Mouse (Mus musculus): ENCODE results near the gene Zfp94. TPM values are rescaled to one million over a fixed set of nuclear protein-coding genes. Genes with fewer than 3 reads are reported as not detected.

Gene Zfp94
- polyA plus RNA-seq, 1 experiment from 2014 or later = 5.7 TPM

DNA sequence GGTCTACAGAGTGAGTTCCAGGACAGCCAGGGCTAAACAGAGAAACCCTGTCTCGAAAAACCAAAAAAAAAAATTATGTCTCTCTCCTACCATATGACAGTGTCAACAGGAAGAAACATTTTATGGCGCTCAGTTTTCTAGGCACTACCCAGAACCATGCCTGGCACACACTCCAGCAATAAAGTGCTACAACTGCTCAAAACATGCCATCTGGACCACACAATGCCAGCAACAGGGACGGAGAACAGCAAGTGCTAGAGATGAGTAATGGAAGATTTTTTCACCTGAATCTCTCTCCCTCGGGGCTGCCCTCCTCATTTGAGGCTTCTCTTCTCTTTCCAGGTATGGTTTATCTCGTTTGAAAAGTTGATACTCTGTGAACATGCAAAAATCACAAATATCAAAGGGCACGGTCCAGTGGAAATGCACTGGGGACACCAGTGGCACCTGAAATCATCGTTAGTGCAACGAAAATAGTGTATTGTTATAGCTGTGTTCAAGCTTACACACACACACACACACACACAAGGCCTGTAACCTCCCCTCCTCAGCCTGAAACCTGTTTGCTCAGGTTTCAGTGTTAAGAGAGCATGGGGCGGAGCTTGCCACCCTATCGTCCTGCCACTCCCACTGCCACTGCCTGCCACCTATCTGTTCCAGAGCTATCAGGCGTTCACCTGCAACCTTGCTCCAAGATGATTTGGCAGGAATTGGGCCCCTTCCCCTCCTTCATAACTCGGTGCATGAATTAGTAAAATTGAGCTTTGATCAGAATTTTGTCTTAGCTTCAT lies 23.2 kb downstream of the Zfp94 start:
- Histone ChIP-seq H3K4me3 (ENCODE audit: low read depth, low read length) (no peak overlapping the region), H3K36me3 (ENCODE audit: insufficient read depth, low read length) (peaks cover 36% of the 10 kb centered on the region), H3K27ac (ENCODE audit: low read length) (no peak overlapping the region), H3K9ac (replicated peaks; ENCODE audit: low read depth) (no peak overlapping the region), H3K4me1 (ENCODE audit: insufficient read depth, low read depth, low read length) (no peaks in the 10 kb centered on the region), H3K27me3 (replicated peaks; ENCODE audit: insufficient read depth, low read length) (no peaks in the 10 kb centered on the region), H3K9me3 (ENCODE audit: low read length) (no peaks in the 10 kb centered on the region), H3K4me2 (replicated peaks; ENCODE audit: low read depth, low read length) (no peak overlapping the region)
- ATAC-seq (no peak; the same call in 1 of the 2 replicates), DNase-seq (ENCODE audit: low spot score) (no peak)
- TF ChIP-seq EP300 (IDR thresholded peaks at IDR 0.05) (no peak), CTCF (IDR thresholded peaks at IDR 0.05) (no peak)
- WGBS = 76% methylated on average over 12 of the region's 12 CpGs

GRCm38 (mm10) chr7:24291387-24292090 lies 24.9 kb downstream of the Zfp94 start:
- H3K9me3 ChIP-seq (ENCODE audit: low read length) = no peaks in the 10 kb centered on the region
- H3K27me3 ChIP-seq (replicated peaks; ENCODE audit: insufficient read depth, low read length) = no peaks in the 10 kb centered on the region
- H3K4me2 ChIP-seq (replicated peaks; ENCODE audit: low read depth, low read length) = no peak overlapping the region
- TF ChIP-seq CTCF (IDR thresholded peaks at IDR 0.05) = no peak
- no peak for TF ChIP-seq EP300 (IDR thresholded peaks at IDR 0.05)
- DNase-seq (ENCODE audit: low spot score) (no peak), ATAC-seq (no peak)
- H3K4me1 ChIP-seq (ENCODE audit: insufficient read depth, low read depth, low read length) = no peaks in the 10 kb centered on the region
- no peak overlapping the region for H3K9ac ChIP-seq (replicated peaks; ENCODE audit: low read depth)
- no peak overlapping the region for H3K4me3 ChIP-seq (ENCODE audit: low read depth, low read length)
- WGBS = 88% methylated on average over 27 of the region's 27 CpGs
- H3K27ac ChIP-seq (ENCODE audit: low read length) = no peak overlapping the region
- peaks cover 36% of the 10 kb centered on the region for H3K36me3 ChIP-seq (ENCODE audit: insufficient read depth, low read length)

GRCm38 (mm10) chr7:24290106-24290693 lies 26.3 kb downstream of the Zfp94 start:
- no peak overlapping the region for H3K9ac ChIP-seq (replicated peaks; ENCODE audit: low read depth)
- H3K4me1 ChIP-seq (ENCODE audit: insufficient read depth, low read depth, low read length) = no peaks in the 10 kb centered on the region
- H3K4me3 ChIP-seq (ENCODE audit: low read depth, low read length) = no peak overlapping the region
- DNase-seq (ENCODE audit: low spot score) = no peak
- no peak for ATAC-seq
- no peaks in the 10 kb centered on the region for H3K9me3 ChIP-seq (ENCODE audit: low read length)
- H3K27ac ChIP-seq (ENCODE audit: low read length) = no peak overlapping the region
- no peaks in the 10 kb centered on the region for H3K27me3 ChIP-seq (replicated peaks; ENCODE audit: insufficient read depth, low read length)
- H3K36me3 ChIP-seq (ENCODE audit: insufficient read depth, low read length) = peaks cover 28% of the 10 kb centered on the region
- H3K4me2 ChIP-seq (replicated peaks; ENCODE audit: low read depth, low read length) = no peak overlapping the region
- WGBS = 95% methylated on average over 4 of the region's 4 CpGs
- TF ChIP-seq CTCF (IDR thresholded peaks at IDR 0.05) = no peak
- no peak for TF ChIP-seq EP300 (IDR thresholded peaks at IDR 0.05)

DNA sequence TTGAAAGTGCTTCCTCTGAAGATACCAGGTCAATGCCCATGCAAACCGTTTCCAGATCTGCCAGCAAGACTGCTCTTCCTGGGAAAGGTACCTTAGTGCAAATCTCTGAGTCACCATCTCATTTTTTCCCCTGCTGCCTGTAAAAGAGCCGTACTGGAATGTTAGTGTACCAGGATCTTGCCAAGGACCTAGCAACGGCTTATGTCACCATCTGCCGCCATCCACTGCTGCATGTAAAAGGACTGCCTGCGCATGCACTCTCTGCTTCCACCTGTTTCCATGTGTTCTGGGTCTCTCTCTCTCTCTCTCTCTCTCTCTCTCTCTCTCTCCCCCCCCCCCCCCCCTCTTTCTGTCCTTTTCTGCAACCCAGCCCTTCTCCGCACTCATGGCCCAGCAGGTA lies 28.0 kb downstream of the Zfp94 start:
- no peak overlapping the region for H3K9ac ChIP-seq (replicated peaks; ENCODE audit: low read depth)
- no peak overlapping the region for H3K27ac ChIP-seq (ENCODE audit: low read length)
- H3K4me1 ChIP-seq (ENCODE audit: insufficient read depth, low read depth, low read length) = no peaks in the 10 kb centered on the region
- no peak overlapping the region for H3K4me3 ChIP-seq (ENCODE audit: low read depth, low read length)
- peaks cover 22% of the 10 kb centered on the region for H3K36me3 ChIP-seq (ENCODE audit: insufficient read depth, low read length)
- WGBS = 83% methylated on average over 6 of the region's 6 CpGs
- TF ChIP-seq CTCF (IDR thresholded peaks at IDR 0.05) (no peak), EP300 (IDR thresholded peaks at IDR 0.05) (no peak)
- no peaks in the 10 kb centered on the region for H3K9me3 ChIP-seq (ENCODE audit: low read length)
- no peak for DNase-seq (ENCODE audit: low spot score)
- H3K4me2 ChIP-seq (replicated peaks; ENCODE audit: low read depth, low read length) = no peak overlapping the region
- H3K27me3 ChIP-seq (replicated peaks; ENCODE audit: insufficient read depth, low read length) = no peaks in the 10 kb centered on the region
- no peak for ATAC-seq

DNA sequence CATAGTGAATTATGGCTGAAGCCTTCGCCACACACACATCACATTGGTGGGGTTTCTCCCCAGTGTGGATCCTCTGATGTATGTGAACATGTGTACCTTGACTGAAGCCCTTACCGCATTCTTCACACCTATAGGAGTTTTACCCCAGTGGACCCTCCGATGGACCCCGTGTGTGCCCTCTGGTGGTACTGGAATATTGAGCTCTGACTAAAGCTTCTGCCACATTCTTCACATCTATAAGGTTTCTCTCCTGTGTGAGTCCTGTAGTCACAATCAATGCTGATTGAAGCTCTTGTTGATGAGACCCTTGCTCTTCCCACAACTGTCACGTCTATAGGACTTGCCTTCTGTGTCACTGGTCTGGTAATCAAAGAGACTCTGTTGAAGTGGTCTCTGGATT lies 28.8 kb downstream of the Zfp94 start:
- Histone ChIP-seq H3K4me2 (replicated peaks; ENCODE audit: low read depth, low read length) (no peak overlapping the region), H3K4me3 (ENCODE audit: low read depth, low read length) (no peak overlapping the region), H3K9me3 (ENCODE audit: low read length) (no peaks in the 10 kb centered on the region), H3K9ac (replicated peaks; ENCODE audit: low read depth) (no peak overlapping the region), H3K4me1 (ENCODE audit: insufficient read depth, low read depth, low read length) (no peaks in the 10 kb centered on the region), H3K27ac (ENCODE audit: low read length) (no peak overlapping the region), H3K36me3 (ENCODE audit: insufficient read depth, low read length) (peaks cover 22% of the 10 kb centered on the region), H3K27me3 (replicated peaks; ENCODE audit: insufficient read depth, low read length) (no peaks in the 10 kb centered on the region)
- DNase-seq (ENCODE audit: low spot score) = no peak
- ATAC-seq = no peak
- TF ChIP-seq EP300 (IDR thresholded peaks at IDR 0.05) = no peak
- no peak for TF ChIP-seq CTCF (IDR thresholded peaks at IDR 0.05)
- whole genome bisulfite sequencing = 86% methylated on average over 5 of the region's 5 CpGs

GRCm38 (mm10) chr7:24286916-24287315 lies 29.6 kb downstream of the Zfp94 start:
- TF ChIP-seq EP300 (IDR thresholded peaks at IDR 0.05) = no peak
- TF ChIP-seq CTCF (IDR thresholded peaks at IDR 0.05) = no peak
- Histone ChIP-seq H3K27me3 (replicated peaks; ENCODE audit: insufficient read depth, low read length) (no peaks in the 10 kb centered on the region), H3K4me3 (ENCODE audit: low read depth, low read length) (no peak overlapping the region), H3K36me3 (ENCODE audit: insufficient read depth, low read length) (peaks cover 15% of the 10 kb centered on the region), H3K9ac (replicated peaks; ENCODE audit: low read depth) (no peak overlapping the region), H3K4me2 (replicated peaks; ENCODE audit: low read depth, low read length) (no peak overlapping the region), H3K4me1 (ENCODE audit: insufficient read depth, low read depth, low read length) (no peaks in the 10 kb centered on the region), H3K27ac (ENCODE audit: low read length) (no peak overlapping the region), H3K9me3 (ENCODE audit: low read length) (no peaks in the 10 kb centered on the region)
- DNase-seq (ENCODE audit: low spot score) = no peak
- ATAC-seq = no peak
- WGBS = 72% methylated on average over 4 of the region's 4 CpGs

All from lung, postnatal 0 days (tissue).